Mouse (Mus musculus): ENCODE data around the gene Srpx2. TPM values are rescaled to one million over a fixed set of nuclear protein-coding genes. Genes with fewer than 3 reads are reported as not detected.

Gene Srpx2
- 1.6 TPM in 2 replicates for polyA plus RNA-seq (2012; rRNA removed)

GRCm38 (mm10) chrX:133908261-133908660 is at the start of gene Srpx2:
Gene Srpx2, plus strand, starts transcription at chrX:133908426.
- Histone ChIP-seq H3K4me1 (ENCODE audit: control insufficient read depth, insufficient read depth, low read length) (no peaks in the 10 kb centered on the region), H3K4me3 (ENCODE audit: insufficient read depth, low read length) (no peak within 1 kb of the TSS), H3K27ac (ENCODE audit: insufficient read depth, low read length) (no peak within 1 kb of the TSS)
- no peak for TF ChIP-seq POLR2A (IDR thresholded peaks at IDR 0.05; ENCODE audit: extremely low read depth, insufficient read depth, low read length)
- no peak for TF ChIP-seq CTCF (IDR thresholded peaks at IDR 0.05; ENCODE audit: extremely low read depth, insufficient read depth, low read length)

GRCm38 (mm10) chrX:133869743-133870142 is 38.5 kb upstream of the Srpx2 start:
- Histone ChIP-seq H3K4me3 (ENCODE audit: insufficient read depth, low read length) (no peak overlapping the region), H3K4me1 (ENCODE audit: control insufficient read depth, insufficient read depth, low read length) (no peaks in the 10 kb centered on the region), H3K27ac (ENCODE audit: insufficient read depth, low read length) (no peak overlapping the region)
- no peak for TF ChIP-seq CTCF (IDR thresholded peaks at IDR 0.05; ENCODE audit: extremely low read depth, insufficient read depth, low read length)

GRCm38 (mm10) chrX:133887308-133887707 is 20.9 kb upstream of the Srpx2 start:
- H3K4me1 ChIP-seq (ENCODE audit: control insufficient read depth, insufficient read depth, low read length) = no peaks in the 10 kb centered on the region; the same call in 1 of the 2 replicates
- no peak overlapping the region for H3K27ac ChIP-seq (ENCODE audit: insufficient read depth, low read length)
- no peak for TF ChIP-seq POLR2A (IDR thresholded peaks at IDR 0.05; ENCODE audit: extremely low read depth, insufficient read depth, low read length)
- TF ChIP-seq CTCF (IDR thresholded peaks at IDR 0.05; ENCODE audit: extremely low read depth, insufficient read depth, low read length) = no peak
- no peak overlapping the region for H3K4me3 ChIP-seq (ENCODE audit: insufficient read depth, low read length)

- TF ChIP-seq POLR2A (IDR thresholded peaks at IDR 0.05; ENCODE audit: extremely low read depth, insufficient read depth, low read length) (no peak), CTCF (IDR thresholded peaks at IDR 0.05; ENCODE audit: extremely low read depth, insufficient read depth, low read length) (no peak)
- H3K27ac ChIP-seq (ENCODE audit: insufficient read depth, low read length) = no peak overlapping the region
- no peak overlapping the region for H3K4me3 ChIP-seq (ENCODE audit: insufficient read depth, low read length)
- H3K4me1 ChIP-seq (ENCODE audit: control insufficient read depth, insufficient read depth, low read length) = no peaks in the 10 kb centered on the region; the same call in 1 of the 2 replicates
These were observed 20.1 kb upstream of the Srpx2 start for GRCm38 (mm10) chrX:133888111-133888510.

GRCm38 (mm10) chrX:133898014-133898542 is 10.1 kb upstream of the Srpx2 start, which contains the start of gene Tspan6:
Gene Tspan6, minus strand, starts transcription at chrX:133898429.
- H3K4me1 ChIP-seq (ENCODE audit: control insufficient read depth, insufficient read depth, low read length) = no peaks in the 10 kb centered on the region
- H3K4me3 ChIP-seq (ENCODE audit: insufficient read depth, low read length) = peak within 1 kb of the TSS; percentile 52
- no peak for TF ChIP-seq POLR2A (IDR thresholded peaks at IDR 0.05; ENCODE audit: extremely low read depth, insufficient read depth, low read length)
- peak; percentile 29; the same call in 1 of the 2 replicates for TF ChIP-seq CTCF (IDR thresholded peaks at IDR 0.05; ENCODE audit: extremely low read depth, insufficient read depth, low read length)
- no peak within 1 kb of the TSS for H3K27ac ChIP-seq (ENCODE audit: insufficient read depth, low read length)

GRCm38 (mm10) chrX:133911397-133912103 is 3.3 kb downstream of the Srpx2 start:
- Histone ChIP-seq H3K27ac (ENCODE audit: insufficient read depth, low read length) (no peak overlapping the region), H3K4me3 (ENCODE audit: insufficient read depth, low read length) (no peak overlapping the region), H3K4me1 (ENCODE audit: control insufficient read depth, insufficient read depth, low read length) (no peaks in the 10 kb centered on the region)
- TF ChIP-seq POLR2A (IDR thresholded peaks at IDR 0.05; ENCODE audit: extremely low read depth, insufficient read depth, low read length) (no peak), CTCF (IDR thresholded peaks at IDR 0.05; ENCODE audit: extremely low read depth, insufficient read depth, low read length) (no peak)

GRCm38 (mm10) chrX:133913006-133913405 is 4.8 kb downstream of the Srpx2 start:
- Histone ChIP-seq H3K4me1 (ENCODE audit: control insufficient read depth, insufficient read depth, low read length) (no peaks in the 10 kb centered on the region), H3K27ac (ENCODE audit: insufficient read depth, low read length) (no peak overlapping the region), H3K4me3 (ENCODE audit: insufficient read depth, low read length) (no peak overlapping the region)
- no peak for TF ChIP-seq POLR2A (IDR thresholded peaks at IDR 0.05; ENCODE audit: extremely low read depth, insufficient read depth, low read length)
- TF ChIP-seq CTCF (IDR thresholded peaks at IDR 0.05; ENCODE audit: extremely low read depth, insufficient read depth, low read length) = no peak

GRCm38 (mm10) chrX:133914219-133914618 is 6.0 kb downstream of the Srpx2 start:
- no peak overlapping the region for H3K27ac ChIP-seq (ENCODE audit: insufficient read depth, low read length)
- no peak overlapping the region for H3K4me3 ChIP-seq (ENCODE audit: insufficient read depth, low read length)
- no peak for TF ChIP-seq CTCF (IDR thresholded peaks at IDR 0.05; ENCODE audit: extremely low read depth, insufficient read depth, low read length)
- no peak for TF ChIP-seq POLR2A (IDR thresholded peaks at IDR 0.05; ENCODE audit: extremely low read depth, insufficient read depth, low read length)
- no peaks in the 10 kb centered on the region for H3K4me1 ChIP-seq (ENCODE audit: control insufficient read depth, insufficient read depth, low read length)

GRCm38 (mm10) chrX:133921187-133921586 is 13.0 kb downstream of the Srpx2 start:
- no peaks in the 10 kb centered on the region for H3K4me1 ChIP-seq (ENCODE audit: control insufficient read depth, insufficient read depth, low read length)
- no peak for TF ChIP-seq CTCF (IDR thresholded peaks at IDR 0.05; ENCODE audit: extremely low read depth, insufficient read depth, low read length)
- TF ChIP-seq POLR2A (IDR thresholded peaks at IDR 0.05; ENCODE audit: extremely low read depth, insufficient read depth, low read length) = no peak
- H3K4me3 ChIP-seq (ENCODE audit: insufficient read depth, low read length) = no peak overlapping the region
- no peak overlapping the region for H3K27ac ChIP-seq (ENCODE audit: insufficient read depth, low read length)

GRCm38 (mm10) chrX:133926760-133927159 is 18.5 kb downstream of the Srpx2 start:
- TF ChIP-seq CTCF (IDR thresholded peaks at IDR 0.05; ENCODE audit: extremely low read depth, insufficient read depth, low read length) (no peak), POLR2A (IDR thresholded peaks at IDR 0.05; ENCODE audit: extremely low read depth, insufficient read depth, low read length) (no peak)
- Histone ChIP-seq H3K27ac (ENCODE audit: insufficient read depth, low read length) (no peak overlapping the region), H3K4me3 (ENCODE audit: insufficient read depth, low read length) (no peak overlapping the region), H3K4me1 (ENCODE audit: control insufficient read depth, insufficient read depth, low read length) (no peaks in the 10 kb centered on the region)

All from cortical plate, adult 2 months (tissue).